Mouse (Mus musculus) spleen, adult 12 weeks (tissue): ENCODE data around the gene Ccdc70.
"Not testable (repeated sequence)": the region's sequence is repeated elsewhere in the genome, so short reads cannot be mapped to it uniquely, and the experiment has no call there.

ENCODE experiments used
- DNase-seq: peaks from one replicate; pipeline ENCODE4 v3.0.0; 2022; ENCODE audit warnings: low spot score

Gene Ccdc70

DNA sequence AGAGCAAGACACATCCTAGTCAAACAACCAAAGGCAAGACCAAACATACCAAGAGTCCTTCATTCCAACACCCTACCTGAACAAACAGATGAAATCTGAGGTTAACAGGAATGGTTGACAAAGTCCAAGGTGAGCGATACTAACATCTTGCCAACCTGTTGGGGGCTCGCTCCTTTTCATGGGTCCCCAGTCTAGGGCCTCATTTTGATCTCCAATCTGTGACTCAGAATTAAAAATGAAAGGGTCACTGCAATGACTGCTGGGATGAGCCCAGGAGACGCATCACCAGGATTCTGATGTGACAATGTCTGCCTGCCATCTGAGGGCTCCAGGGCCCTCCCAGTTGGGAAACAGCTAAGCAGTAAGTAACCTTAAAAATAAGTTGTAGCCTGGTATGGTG is at the start of gene Ccdc70:
Gene Ccdc70 (plus strand): TSS at position 301 of the 400 bp plus-strand sequence.
- no peak for DNase-seq

DNA sequence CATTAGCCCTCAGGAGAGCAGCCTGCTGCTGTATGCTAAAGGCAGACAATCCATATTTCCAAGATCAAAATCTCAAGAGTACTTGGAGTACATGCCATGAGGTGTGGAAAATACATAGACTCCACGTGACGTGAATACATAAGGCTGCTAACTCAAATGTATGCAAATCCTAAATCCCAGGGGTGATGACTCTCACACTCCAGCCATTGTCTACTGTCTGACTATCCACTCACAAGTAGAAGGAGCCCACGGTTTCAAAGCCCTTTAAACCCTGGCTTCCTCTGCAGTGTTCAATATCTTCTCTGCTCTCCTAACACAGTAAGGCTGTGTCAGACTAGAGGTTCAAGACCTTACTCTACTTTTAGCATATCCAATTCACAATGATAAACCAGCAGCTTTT is 38.8 kb upstream of the Ccdc70 start:
- DNase-seq = not testable (repeated sequence)

DNA sequence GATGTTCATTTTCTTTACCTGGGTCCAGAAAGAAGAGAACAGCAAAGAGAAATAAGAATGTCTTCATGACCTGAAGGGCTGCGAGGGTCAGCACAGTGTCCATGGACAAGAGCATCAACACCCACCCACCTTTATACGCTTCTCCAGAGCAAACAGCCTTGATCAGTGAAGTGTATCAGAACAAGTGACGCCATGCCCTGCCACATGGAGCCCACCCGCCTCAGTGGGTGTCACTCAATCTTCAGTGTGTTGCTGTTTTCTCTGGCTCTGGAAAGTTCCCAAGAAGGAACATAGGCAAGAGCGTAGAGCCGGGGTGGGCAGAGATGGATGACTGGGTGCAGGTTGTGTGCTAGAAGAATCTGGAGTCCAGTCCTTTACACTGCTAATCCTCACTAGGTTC is 37.0 kb upstream of the Ccdc70 start, which contains the start of gene Defb15:
Gene Defb15 (minus strand): TSS at position 101 of the 400 bp plus-strand sequence.
- DNase-seq = no peak

DNA sequence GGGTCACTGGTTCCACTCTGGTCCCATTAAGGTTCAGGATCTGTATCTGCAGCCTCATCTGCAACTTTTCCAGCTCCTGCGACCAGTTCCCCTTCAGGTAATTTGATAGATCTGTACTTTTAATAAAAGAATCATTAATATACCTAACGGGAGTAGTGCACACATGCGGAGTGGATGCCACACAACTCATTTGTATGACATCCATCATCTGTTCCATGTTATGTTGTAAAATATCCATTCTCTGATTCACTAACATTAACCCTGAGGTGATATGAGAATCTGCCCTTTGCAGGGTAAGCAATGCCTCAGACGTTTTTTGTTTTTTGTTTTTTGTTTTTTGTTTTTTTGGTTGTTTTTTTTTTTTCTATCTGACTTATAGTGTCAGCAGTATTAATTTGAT is 31.5 kb upstream of the Ccdc70 start, which contains the start of gene Defb35:
Gene Defb35 (plus strand): TSS at position 301 of the 400 bp plus-strand sequence.
- DNase-seq = not testable (repeated sequence)

DNA sequence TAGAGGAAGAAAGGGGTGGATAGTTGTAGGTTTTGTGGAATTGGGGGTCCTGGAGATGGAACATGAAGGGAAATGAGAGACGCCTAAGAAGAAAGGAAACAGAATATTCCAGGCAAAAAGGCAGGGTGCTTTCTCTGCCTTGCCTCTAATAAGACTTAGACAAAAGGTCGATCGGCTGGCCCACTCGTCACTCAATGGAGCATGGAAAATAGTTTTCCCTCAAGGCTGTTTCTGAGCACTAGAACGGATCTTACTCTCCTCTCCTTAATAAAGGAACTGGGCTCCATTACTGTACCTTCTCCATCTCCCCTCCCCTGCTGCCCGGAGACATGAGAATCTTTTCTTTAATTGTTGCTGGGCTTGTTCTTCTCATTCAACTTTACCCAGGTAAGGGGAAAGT is 23.1 kb upstream of the Ccdc70 start, which contains the start of gene Defb13:
Gene Defb13 (plus strand): TSS at position 301 of the 400 bp plus-strand sequence.
- DNase-seq = no peak

DNA sequence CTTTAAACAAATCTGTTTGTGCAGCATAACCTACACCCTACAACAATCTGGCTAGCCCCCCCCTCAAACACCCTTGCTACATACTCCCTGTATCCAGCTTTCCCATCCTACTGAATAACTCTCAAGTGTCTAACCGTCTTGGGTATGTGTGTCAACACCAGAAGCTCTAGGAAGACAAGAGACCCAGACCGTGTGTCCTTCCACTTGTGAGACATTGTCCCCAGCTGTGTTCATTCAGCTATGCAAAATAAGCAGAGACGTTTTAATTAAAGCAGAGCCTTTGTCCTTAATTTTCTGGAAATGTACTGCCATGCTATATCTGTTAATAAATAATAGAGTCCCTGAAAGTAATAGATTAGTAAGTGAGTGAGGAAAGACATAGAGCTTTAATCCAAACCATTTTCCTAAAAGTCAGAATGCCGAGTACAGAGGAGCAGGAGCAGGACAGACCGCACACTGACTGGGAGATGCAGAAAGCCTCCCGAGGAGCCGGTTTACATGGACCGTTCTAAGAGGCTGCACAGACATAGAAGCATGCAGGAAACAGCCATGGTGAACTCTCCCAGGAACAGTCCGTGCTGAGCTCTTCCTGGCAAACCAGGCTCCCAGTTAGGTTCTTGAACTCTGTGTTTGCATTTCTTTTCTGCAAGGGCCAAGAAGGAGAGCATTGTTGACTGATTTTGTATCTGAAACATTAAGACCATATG is 22.1 kb upstream of the Ccdc70 start:
- no peak for DNase-seq

DNA sequence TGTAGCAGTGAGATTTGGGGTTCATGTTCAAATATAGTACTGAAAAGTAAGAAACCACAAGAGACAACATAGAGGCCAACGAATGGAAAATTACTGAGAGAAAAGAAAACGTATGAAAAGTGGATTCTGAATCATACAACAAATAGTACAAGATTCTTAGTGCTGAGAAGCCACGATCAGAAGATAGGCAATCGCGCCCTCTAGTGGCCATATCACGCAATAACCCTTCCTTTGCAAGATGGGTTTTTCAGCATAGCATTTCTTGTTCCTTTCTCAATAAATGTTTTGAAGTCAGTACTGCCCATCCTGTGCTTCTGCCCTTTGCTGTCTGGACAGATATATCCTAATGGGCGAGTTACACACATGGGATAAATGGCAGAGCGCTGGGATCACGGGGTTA is 14.3 kb upstream of the Ccdc70 start:
- no peak for DNase-seq

DNA sequence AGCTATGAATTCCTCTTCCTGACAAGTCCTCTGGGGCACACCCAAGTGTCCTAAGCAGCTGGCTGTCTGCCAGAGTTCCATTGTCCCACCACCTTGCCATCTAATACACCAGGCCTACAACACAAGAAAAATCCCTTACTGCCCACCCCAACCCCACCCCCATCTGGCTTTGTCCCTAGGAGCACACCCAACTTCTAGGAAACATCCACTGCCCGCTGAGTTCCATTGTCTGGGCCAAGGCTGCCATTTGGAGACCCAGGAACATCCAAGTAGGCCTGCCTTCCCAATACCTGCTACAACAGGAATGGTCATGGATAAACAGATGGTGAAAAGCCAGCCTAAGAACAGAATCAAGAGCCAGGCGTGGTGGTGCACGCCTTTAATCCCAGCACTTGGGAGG is 13.2 kb upstream of the Ccdc70 start:
- no peak for DNase-seq

DNA sequence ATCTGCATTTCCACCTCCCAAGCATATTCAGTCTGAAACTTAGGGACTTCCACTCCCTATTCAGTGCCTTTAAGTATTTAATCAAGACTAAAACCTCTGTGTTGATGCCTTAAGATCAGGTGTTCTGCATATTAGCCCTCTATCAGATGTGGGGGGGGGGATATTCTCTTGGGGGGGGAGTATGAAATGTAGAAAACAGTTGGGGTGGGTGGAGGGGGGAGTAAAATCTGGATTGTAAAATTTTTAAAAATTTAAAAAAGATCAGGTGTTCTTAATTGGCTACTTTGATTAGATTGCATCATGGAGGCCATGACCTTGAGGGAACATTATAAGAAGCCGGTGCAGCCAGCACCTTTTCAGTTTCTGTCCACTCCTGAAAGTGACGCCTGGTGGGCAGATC is 11.2 kb upstream of the Ccdc70 start, which contains the start of gene Fam90a1a:
Gene Fam90a1a (plus strand): TSS at position 301 of the 400 bp plus-strand sequence.
- no peak for DNase-seq

DNA sequence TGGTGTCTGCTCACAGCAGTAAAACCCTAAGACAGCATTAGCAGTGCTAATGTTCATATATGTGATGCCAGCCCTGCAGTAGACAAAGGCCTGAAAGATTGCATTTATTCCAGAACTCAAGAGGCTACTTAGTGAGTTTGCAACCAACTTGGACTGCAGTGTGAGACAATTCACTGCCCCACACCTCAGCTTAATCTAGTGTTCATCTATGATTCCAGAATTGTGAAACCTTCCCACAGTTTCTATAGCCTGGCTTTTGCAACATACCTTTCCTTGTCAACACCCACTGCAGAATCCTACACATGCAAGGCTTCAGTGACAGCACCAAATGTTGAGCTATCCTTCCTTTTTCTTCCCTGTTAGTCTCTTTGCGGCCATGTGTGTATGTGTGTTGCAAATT is 2.9 kb upstream of the Ccdc70 start:
- DNase-seq = no peak

DNA sequence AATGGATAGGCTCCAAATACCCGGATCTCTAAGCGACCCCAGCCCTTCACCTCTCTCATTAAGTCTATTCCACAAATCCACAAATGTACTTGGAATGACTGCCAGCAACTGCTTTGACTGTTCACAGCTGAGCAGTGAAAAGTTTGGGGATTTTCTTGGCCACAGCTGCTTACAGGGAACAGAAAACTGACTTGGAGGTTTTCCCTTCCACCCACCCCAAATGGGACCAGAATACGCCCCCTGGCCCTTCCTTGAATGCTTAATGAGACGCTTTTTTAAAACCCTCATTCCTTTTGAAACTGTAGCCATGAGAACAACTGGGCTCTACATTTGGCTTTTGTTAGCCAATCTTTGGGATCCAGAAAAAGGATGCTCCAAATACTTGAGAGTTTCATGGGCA is 8.6 kb downstream of the Ccdc70 start:
- DNase-seq = no peak

DNA sequence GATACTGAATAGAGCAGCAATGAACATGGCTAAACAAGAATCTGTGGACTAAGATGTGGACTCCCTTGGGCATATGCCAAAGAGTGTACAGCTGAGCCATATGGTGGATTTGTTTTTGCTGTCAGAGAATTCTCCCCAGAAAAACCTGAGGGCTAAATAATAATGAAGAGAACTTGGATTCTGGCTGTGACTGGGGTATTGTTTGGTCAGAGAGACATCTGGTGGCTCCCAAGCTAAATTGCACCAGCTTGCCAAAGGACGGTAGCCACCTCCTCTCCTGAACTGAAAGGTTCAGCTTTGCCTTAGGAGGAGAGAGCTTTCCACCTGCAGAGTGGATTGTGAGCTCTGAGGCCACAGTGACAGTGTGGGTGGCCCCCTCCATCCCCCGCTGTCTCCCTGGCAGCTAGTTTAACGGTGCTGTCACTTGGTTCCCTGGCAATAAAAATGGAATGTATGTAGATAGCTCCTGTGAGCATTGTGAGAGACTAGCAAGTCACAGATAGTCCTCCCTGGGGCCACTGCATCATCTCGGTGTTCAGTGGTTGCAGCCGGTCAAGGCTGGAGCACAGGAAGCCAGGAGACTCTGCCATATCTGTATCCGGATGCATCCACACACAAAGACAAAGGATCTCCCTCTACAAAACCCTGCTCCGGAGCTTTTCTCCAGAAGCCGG is 12.2 kb downstream of the Ccdc70 start:
- DNase-seq = no peak

DNA sequence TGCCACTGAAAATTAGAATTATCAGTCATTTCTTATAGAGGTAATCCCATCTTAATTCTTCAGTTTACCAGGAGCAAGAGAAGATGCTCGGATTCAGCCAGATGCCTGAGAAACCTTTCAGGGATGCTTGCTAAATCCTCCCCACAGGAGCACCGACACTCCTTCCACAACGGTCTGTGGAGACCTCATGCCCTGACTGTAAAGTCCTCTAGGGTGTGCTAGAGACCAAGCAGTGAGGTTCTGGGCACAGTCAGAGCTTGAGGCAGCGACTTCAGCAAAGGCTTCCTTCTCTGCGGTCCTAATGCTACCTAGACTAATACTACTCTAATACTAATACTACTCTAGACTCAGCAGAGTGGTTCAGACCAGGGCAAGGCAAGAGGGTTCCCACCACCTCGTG is 22.6 kb downstream of the Ccdc70 start:
- DNase-seq = no peak

DNA sequence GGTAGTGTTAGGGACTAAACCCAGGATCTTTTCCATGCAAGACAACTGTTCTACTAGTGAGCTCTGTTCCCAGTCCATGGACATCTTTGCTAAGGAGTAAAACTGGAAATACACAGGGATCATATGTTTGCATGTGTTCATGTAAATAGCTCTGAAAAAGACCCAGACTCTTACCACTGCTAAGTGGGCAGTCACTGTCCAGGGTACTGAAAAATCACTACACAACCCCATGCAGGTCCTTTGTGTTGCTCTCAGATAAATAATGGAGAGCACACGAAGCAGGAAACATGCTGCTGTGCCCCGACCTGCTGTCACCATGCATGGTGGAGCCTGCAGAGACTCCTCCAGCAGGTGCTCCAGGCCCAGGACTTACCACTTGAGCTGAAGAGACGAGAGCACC is 25.6 kb downstream of the Ccdc70 start:
- no peak for DNase-seq

DNA sequence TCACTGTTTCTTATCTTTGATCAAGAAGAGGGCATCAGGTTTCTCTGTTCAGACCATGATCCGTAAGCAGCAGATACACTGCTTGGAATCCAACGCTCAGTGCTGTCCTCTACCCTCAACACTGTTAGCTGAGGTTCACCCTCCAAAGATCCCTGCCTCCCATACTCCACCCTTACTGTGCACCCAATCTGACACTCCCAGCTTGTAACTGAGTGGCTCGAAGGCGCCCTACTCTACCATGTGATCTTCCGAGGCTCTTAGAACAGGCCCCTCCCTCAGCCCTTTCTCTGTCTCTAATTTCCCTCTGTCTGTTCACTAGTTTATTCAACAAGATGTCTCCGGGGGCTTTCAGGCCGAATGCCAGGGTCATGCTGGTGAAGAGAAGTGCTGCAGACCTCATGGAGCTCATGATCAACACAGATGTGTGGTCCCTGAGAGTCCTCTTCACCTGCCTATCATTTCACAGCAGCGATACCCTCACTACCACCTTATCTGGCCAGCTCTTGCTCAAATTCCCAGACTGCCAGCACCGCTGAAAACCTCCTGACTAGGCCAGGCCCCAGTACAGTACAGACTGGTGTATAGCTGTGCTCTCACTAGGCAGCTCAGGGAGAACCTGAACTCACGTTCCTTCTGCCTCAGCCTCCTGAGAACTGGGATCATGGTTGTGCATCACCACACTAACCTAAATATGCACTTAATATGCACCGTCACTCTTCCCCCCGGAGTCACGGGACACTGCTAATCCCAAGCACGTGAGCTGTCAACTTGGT is 35.4 kb downstream of the Ccdc70 start:
- no peak for DNase-seq

DNA sequence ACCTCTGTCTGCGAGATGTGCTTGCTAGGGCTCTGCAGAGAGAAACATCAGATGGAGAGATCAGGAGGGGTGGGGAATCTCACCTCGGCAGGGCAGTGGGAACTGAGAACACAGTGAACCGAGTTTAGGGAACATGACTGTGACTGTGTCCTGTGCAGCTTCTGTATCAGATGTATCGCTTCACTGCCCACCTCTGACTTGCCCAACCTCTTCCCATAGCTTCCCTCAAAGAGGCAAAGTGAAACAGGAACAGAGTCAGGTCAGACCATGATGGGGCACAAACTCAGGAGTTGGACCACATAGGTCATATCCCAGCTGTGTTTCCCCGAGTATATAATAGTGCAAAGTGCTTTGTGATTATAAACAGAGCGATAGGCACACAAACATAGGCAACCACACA is 36.8 kb downstream of the Ccdc70 start:
- DNase-seq = no peak

DNA sequence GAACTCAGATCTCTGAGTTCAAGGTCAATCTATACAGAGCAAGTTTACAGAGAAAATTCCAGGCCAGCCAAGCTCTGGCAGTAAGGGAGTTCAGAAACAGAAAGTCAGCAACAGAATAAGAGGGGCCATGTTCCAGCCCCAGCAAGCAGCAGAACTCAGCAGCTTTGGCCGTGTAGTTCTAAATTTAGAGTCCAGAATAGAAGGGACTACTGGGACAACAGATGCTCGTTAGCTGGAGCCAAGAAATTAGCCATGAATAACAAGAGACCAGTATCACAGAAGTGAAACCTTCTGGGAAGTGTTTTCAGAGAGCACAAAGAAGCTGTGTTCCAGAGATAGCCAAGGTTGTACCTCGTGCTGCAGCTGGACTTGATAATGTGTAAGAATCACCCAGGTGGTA is 39.8 kb downstream of the Ccdc70 start:
- DNase-seq = no peak

DNA sequence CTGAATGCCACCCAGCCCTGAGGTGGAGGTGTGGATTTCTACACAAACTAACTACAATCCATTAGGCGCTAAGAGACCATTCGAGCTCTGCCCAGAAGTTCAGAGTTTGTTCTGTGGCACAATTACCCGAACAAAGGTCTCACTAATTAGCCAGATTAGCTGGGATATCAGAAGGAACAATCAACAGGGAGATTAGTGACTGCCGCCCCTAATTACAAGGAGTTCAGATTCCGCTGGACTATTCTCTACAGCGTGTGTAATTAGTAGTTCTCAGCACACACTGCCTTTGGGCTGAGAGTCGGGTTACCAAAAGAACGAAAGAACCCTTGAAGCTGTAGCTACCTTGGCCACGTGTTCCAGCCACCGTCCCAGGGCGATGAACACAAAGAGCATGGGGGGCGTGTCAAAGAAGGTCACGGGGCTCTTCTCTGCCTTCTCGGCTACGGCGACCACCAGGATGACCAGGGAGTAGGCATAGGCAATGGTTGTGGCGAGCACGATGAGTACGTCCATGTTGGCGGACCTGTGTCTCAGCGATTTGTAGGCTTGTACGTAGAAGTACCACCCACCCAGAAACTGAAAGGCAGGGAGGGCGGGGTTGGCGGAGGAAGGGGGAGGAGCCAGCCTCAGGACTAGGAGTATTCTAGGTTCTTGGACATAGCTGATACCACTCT is 43.6 kb downstream of the Ccdc70 start:
- DNase-seq = no peak

DNA sequence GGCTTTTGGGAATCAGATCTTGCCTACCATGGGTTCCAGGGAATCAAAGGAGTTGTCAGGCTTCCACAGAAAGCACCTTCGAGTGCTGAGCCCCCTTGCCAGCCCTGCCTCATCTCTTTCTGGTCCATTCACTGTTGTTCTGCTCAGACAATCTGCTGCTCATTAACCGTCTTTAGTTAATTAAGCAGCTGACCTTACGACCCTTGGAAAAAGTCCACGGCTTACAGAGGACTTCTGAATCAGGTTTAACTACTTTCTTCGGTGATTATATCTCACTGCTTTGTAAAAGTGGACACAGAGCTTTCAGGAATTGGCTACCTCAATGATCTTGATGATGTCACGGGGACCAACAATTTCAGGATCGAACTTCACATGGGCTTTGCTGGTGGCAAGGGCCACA is 48.2 kb downstream of the Ccdc70 start:
- DNase-seq = no peak

DNA sequence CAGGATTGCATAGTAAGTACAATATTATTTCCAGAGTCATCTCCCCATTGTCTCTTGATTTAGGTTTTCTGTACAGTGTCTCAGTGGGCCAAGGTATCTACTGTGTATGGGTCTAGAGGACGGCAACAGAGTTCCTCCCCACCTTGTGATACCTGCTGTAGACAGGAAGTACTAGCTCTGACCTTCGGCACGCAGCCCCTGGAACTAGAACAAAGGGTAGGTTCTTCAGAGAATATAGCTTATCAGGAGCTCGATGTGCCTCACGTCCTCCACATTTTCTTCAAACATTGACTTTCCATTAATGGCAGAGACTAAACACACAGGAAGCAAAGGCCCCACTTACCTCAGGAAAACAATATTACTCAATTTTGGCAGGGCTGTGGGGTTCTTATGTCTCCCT is 49.9 kb downstream of the Ccdc70 start:
- no peak for DNase-seq

DNA sequence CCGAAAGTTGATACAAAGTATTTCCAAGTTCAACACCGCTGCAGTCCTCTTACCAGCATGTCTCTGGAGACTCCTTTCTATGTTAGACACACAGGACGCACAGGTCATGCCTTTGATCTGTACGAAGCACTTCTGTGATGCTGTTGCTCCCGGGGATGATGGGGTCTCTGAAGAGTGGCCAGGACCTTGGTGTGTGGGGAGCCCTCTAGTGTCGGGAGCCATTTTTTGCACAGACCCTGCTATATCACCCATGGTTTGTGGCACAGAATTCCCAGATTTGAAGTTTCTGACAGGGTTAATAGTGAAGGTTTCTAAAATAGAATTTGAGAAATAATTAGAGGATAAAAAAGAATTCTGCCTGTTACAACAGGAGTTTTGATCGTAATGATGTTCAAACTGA is 52.7 kb downstream of the Ccdc70 start:
- DNase-seq = no peak
